ENCODE assay signal across 17 mouse cellular contexts in genomic region chr11:61468534-61468933, GRCm38 (mm10). TPM values are rescaled to one million over a fixed set of nuclear protein-coding genes. Genes with fewer than 3 reads are reported as not detected.
DNase-seq lines count a peak whose midpoint lies in the region; ATAC-seq and TF ChIP-seq lines count a peak whose summit lies in the region.
"Had no signal": no experiment of that assay in that cellular context is flagged by ENCODE, and none has a peak within 500 bp of the region (broad histone marks: within the 10 kb centered on the region; RNA-seq: fewer than 3 reads in every experiment).

No protein-coding gene starts in this region.

- no peak for TF ChIP-seq POLR2A in lung, adult 2 months (IDR thresholded peaks at IDR 0.05; ENCODE audit: borderline replicate concordance, extremely low read depth, low read depth, low read length)

- DNase-seq in lung, adult 2 months, result no peak
- peak; percentile 93 for DNase-seq in cerebellum, adult 18-20 months
- DNase-seq in cerebellum, postnatal 14 days, result peak; percentile 90 to 95
- DNase-seq in heart, postnatal 4 days, result no peak
- DNase-seq: embryo, embryonic 11 days; gastrocnemius, postnatal 14 days; kidney, adult 8-10 months; midbrain, embryonic 14.5 days; thymus, adult 2 months had no signal

- 58% methylated on average over 4 of the region's 4 CpGs for WGBS in lung, embryonic 15.5 days
- WGBS in lung, adult 2 months, result 74% methylated on average over 4 of the region's 4 CpGs
- whole genome bisulfite sequencing in macrophage (ENCODE audit: missing documents), result 67% methylated on average over 4 of the region's 4 CpGs
- 84% methylated on average over 4 of the region's 4 CpGs for WGBS in forebrain, embryonic 15.5 days

- ATAC-seq in lung, embryonic 15.5 days (ENCODE audit: borderline replicate concordance, extremely low read depth, low FRiP score, low TSS enrichment), result peak; percentile 72
- no peak for ATAC-seq in forebrain, embryonic 15.5 days (replicated peaks)

- H3K4me1 ChIP-seq in lung, embryonic 15.5 days, result peaks cover 39% of the 10 kb centered on the region
- no peaks in the 10 kb centered on the region for H3K4me1 ChIP-seq in lung, adult 2 months (ENCODE audit: control insufficient read depth, insufficient read depth, low read length)
- peaks cover 5% of the 10 kb centered on the region; the same call in 1 of the 2 replicates for H3K4me1 ChIP-seq in forebrain, embryonic 15.5 days
- H3K4me1 ChIP-seq: heart, embryonic 12.5 days; hindbrain, embryonic 15.5 days; neural tube, embryonic 12.5 days had no signal

- H3K36me3 ChIP-seq in lung, embryonic 15.5 days, result no peaks in the 10 kb centered on the region
- H3K36me3 ChIP-seq in macrophage (ENCODE audit: inconsistent target), result no peaks in the 10 kb centered on the region
- no peaks in the 10 kb centered on the region for H3K36me3 ChIP-seq in forebrain, embryonic 15.5 days
- H3K36me3 ChIP-seq: heart, embryonic 12.5 days; hindbrain, embryonic 15.5 days; neural tube, embryonic 12.5 days had no signal

- H3K4me2 ChIP-seq in lung, embryonic 15.5 days, result no peak overlapping the region
- H3K4me2 ChIP-seq in forebrain, embryonic 15.5 days (replicated peaks), result no peak overlapping the region
- H3K4me2 ChIP-seq: heart, embryonic 12.5 days; hindbrain, embryonic 15.5 days; liver, embryonic 11.5 days; neural tube, embryonic 12.5 days had no signal

- no peak overlapping the region for H3K9ac ChIP-seq in lung, embryonic 15.5 days
- no peak overlapping the region for H3K9ac ChIP-seq in forebrain, embryonic 15.5 days (replicated peaks)
- H3K9ac ChIP-seq: heart, embryonic 12.5 days; hindbrain, embryonic 15.5 days; neural tube, embryonic 12.5 days had no signal

- no peaks in the 10 kb centered on the region for H3K79me2 ChIP-seq in macrophage (ENCODE audit: inconsistent target)

- no peak overlapping the region for H3K4me3 ChIP-seq in lung, embryonic 15.5 days
- no peak overlapping the region for H3K4me3 ChIP-seq in lung, adult 2 months (replicated peaks; ENCODE audit: extremely low read depth, low read depth, low read length)
- H3K4me3 ChIP-seq in macrophage (ENCODE audit: inconsistent target), result no peak overlapping the region
- H3K4me3 ChIP-seq in forebrain, embryonic 15.5 days, result no peak overlapping the region
- H3K4me3 ChIP-seq: heart, embryonic 12.5 days; hindbrain, embryonic 15.5 days; neural tube, embryonic 12.5 days had no signal

- TF ChIP-seq CTCF in lung, adult 2 months (IDR thresholded peaks at IDR 0.05; ENCODE audit: insufficient read depth, low read length), result no peak

- H3K9me3 ChIP-seq in lung, embryonic 15.5 days, result no peaks in the 10 kb centered on the region
- H3K9me3 ChIP-seq in forebrain, embryonic 15.5 days, result no peaks in the 10 kb centered on the region
- H3K9me3 ChIP-seq: heart, embryonic 12.5 days; hindbrain, embryonic 15.5 days; neural tube, embryonic 12.5 days had no signal

- H3K27me3 ChIP-seq in lung, embryonic 15.5 days, result no peaks in the 10 kb centered on the region
- H3K27me3 ChIP-seq in forebrain, embryonic 15.5 days, result no peaks in the 10 kb centered on the region
- H3K27me3 ChIP-seq: heart, embryonic 12.5 days; hindbrain, embryonic 15.5 days; neural tube, embryonic 12.5 days had no signal

- H3K27ac ChIP-seq in lung, embryonic 15.5 days, result peak overlapping the region; percentile 5
- H3K27ac ChIP-seq in macrophage, result peak overlapping the region; percentile 93
- H3K27ac ChIP-seq in forebrain, embryonic 15.5 days (replicated peaks), result no peak overlapping the region
- H3K27ac ChIP-seq: hindbrain, embryonic 15.5 days; neural tube, embryonic 12.5 days had no signal

RNA-seq across cellular contexts. Expression of gene Rnf112, which starts 14.6 kb away (rescaled TPM):
- polyA plus RNA-seq in lung, embryonic 15.5 days (2015; fragmentation: Nextera tagmentation; extraction: Ambion mirVana), result 0.81 and 0.96 TPM in 2 replicates
- 0.27 and 0.44 TPM in 2 replicates for polyA plus RNA-seq in lung, adult 2 months (2012; rRNA removed)
- total RNA-seq in macrophage (2018; cell fraction: chromatin; rRNA removed), result not detected
- total RNA-seq in macrophage (2018; cell fraction: cytosol; rRNA removed), result not detected
- total RNA-seq in macrophage (2018; cell fraction: nucleus; rRNA removed), result not detected
- not detected in 3 replicates for polyA plus RNA-seq in macrophage (2018)
- 22.4 and 24.2 TPM in 2 replicates for polyA plus RNA-seq in forebrain, embryonic 15.5 days (2015; fragmentation: Nextera tagmentation; extraction: Ambion mirVana)
- total RNA-seq in heart, postnatal 4 days (2021), result under 1 TPM; 0.14 to 0.16 TPM
- total RNA-seq: CH12.LX had no signal

RNA-seq across cellular contexts. Expression of gene Mfap4, which starts 16.7 kb away (rescaled TPM):
- polyA plus RNA-seq in lung, embryonic 15.5 days (2015; fragmentation: Nextera tagmentation; extraction: Ambion mirVana), result 1,042 and 1,148 TPM in 2 replicates
- 1,294 and 1,321 TPM in 2 replicates for polyA plus RNA-seq in lung, adult 2 months (2012; rRNA removed)
- 10 to 100 TPM in 1 of 26 experiments, 1 to 10 TPM in 1, under 1 TPM in 3, not detected in 21; 0.36 to 56.8 (median 0.46) TPM for total RNA-seq in macrophage (2018; cell fraction: chromatin; rRNA removed)
- total RNA-seq in macrophage (2018; cell fraction: cytosol; rRNA removed), result not detected
- total RNA-seq in macrophage (2018; cell fraction: nucleus; rRNA removed), result 1 to 10 TPM in 1 of 26 experiments, not detected in 25; 6.8 TPM
- not detected in 3 replicates for polyA plus RNA-seq in macrophage (2018)
- 50.5 and 59.5 TPM in 2 replicates for polyA plus RNA-seq in forebrain, embryonic 15.5 days (2015; fragmentation: Nextera tagmentation; extraction: Ambion mirVana)
- total RNA-seq in heart, postnatal 4 days (2021), result 10 to 100 TPM; 70.7 to 78.0 TPM
- total RNA-seq: CH12.LX had no signal

RNA-seq across cellular contexts. Expression of gene Mapk7, which starts 25.7 kb away (rescaled TPM):
- polyA plus RNA-seq in lung, embryonic 15.5 days (2015; fragmentation: Nextera tagmentation; extraction: Ambion mirVana), result 61.7 and 66.0 TPM in 2 replicates
- polyA plus RNA-seq in lung, adult 2 months (2012; rRNA removed), result 39.3 and 40.1 TPM in 2 replicates
- 10 to 100 TPM; 12.8 to 89.2 (median 47.6) TPM for total RNA-seq in macrophage (2018; cell fraction: chromatin; rRNA removed)
- 10 to 100 TPM; 16.0 to 49.3 (median 36.1) TPM for total RNA-seq in macrophage (2018; cell fraction: cytosol; rRNA removed)
- 10 to 100 TPM; 18.1 to 76.5 (median 47.4) TPM for total RNA-seq in macrophage (2018; cell fraction: nucleus; rRNA removed)
- 28.5 to 49.5 TPM (median 37.8 TPM) in 3 replicates for polyA plus RNA-seq in macrophage (2018)
- 109 and 117 TPM in 2 replicates for polyA plus RNA-seq in forebrain, embryonic 15.5 days (2015; fragmentation: Nextera tagmentation; extraction: Ambion mirVana)
- total RNA-seq in heart, postnatal 4 days (2021), result 10 to 100 TPM; 16.0 to 16.8 TPM

RNA-seq across cellular contexts. Expression of gene B9d1, which starts 36.4 kb away (rescaled TPM):
- 46.5 and 52.5 TPM in 2 replicates for polyA plus RNA-seq in lung, embryonic 15.5 days (2015; fragmentation: Nextera tagmentation; extraction: Ambion mirVana)
- polyA plus RNA-seq in lung, adult 2 months (2012; rRNA removed), result 28.4 and 37.5 TPM in 2 replicates
- 1 to 10 TPM in 2 of 26 experiments, not detected in 24; 2.7 to 4.0 TPM for total RNA-seq in macrophage (2018; cell fraction: chromatin; rRNA removed)
- total RNA-seq in macrophage (2018; cell fraction: cytosol; rRNA removed), result 1 to 10 TPM in 7 of 26 experiments, under 1 TPM in 15, not detected in 4; 0.24 to 1.6 (median 0.71) TPM
- 1 to 10 TPM in 2 of 26 experiments, under 1 TPM in 1, not detected in 23; 0.83 to 1.7 (median 1.6) TPM for total RNA-seq in macrophage (2018; cell fraction: nucleus; rRNA removed)
- polyA plus RNA-seq in macrophage (2018), result 0.59 to 0.91 TPM in 2 of 3 replicates, not detected in the other
- polyA plus RNA-seq in forebrain, embryonic 15.5 days (2015; fragmentation: Nextera tagmentation; extraction: Ambion mirVana), result 38.8 and 42.8 TPM in 2 replicates
- total RNA-seq in heart, postnatal 4 days (2021), result 10 to 100 TPM in 1 of 2 experiments, 1 to 10 TPM in 1; 9.8 to 12.0 TPM

Comparison
In these comparisons a context has a peak if more than half of its experiments do, and no peak if none do; other contexts are left out.
1. DNase-seq: peak in cerebellum, adult 18-20 months (2 of 2) and cerebellum, postnatal 14 days (2 of 2); none in lung, adult 2 months (single experiment) and heart, postnatal 4 days (single experiment).
2. RNA of gene Rnf112, which starts 14.6 kb away (polyA plus RNA-seq): 22.4 to 24.2 TPM in forebrain, embryonic 15.5 days; 0.81 to 0.96 TPM in lung, embryonic 15.5 days, 0.27 to 0.44 TPM in lung, adult 2 months and not detected in macrophage; every median in the first group is over 10 times any median in the second.
3. RNA of gene Mfap4, which starts 16.7 kb away (polyA plus RNA-seq): 1,294 to 1,321 TPM in lung, adult 2 months, 1,042 to 1,148 TPM in lung, embryonic 15.5 days and 50.5 to 59.5 TPM in forebrain, embryonic 15.5 days; not detected in macrophage; every median in the first group is over 10 times any median in the second.